Mouse (Mus musculus) hindbrain, embryonic 14.5 days (tissue): ENCODE measurements at regions not wholly inside any gene's neighbourhood (a gene's known extent, or its start where the extent isn't known, plus 50 kb on each side); places are given as distances from the start of the nearest gene placed in this dataset.

Source experiments
- ATAC-seq: fragments of 200-750 bp; cut with Nextera tagmentation; 2 replicates; pipeline ENCODE4 v1.8.0; 2017; ENCODE audit warnings: moderate number of reproducible peaks, mild to moderate bottlenecking, moderate TSS enrichment, moderate library complexity; ENCODE audit not compliant: low FRiP score
- DNase-seq: peaks from one replicate; pipeline ENCODE4 v3.0.0-alpha.2; 2015; ENCODE audit warnings: low spot score
- H3K27ac ChIP-seq: fragments of 300-500 bp; sonication (generic); 2 replicates; pipeline ENCODE4 v1.5.1; 2014; ENCODE audit warnings: mild to moderate bottlenecking, moderate library complexity
- H3K27me3 ChIP-seq: fragments of 300-500 bp; sonication (generic); 2 replicates; pipeline ENCODE4 v1.6.1; 2014; ENCODE audit warnings: mild to moderate bottlenecking, low read length, mixed read lengths; ENCODE audit not compliant: control insufficient read depth, insufficient read depth
- H3K36me3 ChIP-seq: fragments of 300-500 bp; sonication (generic); replicated peaks from 2 replicates; pipeline ENCODE4 v1.6.1; 2014; ENCODE audit not compliant: control insufficient read depth, insufficient read depth
- H3K4me1 ChIP-seq: fragments of 300-500 bp; sonication (generic); replicated peaks from 2 replicates; pipeline ENCODE4 v1.6.1; 2014; ENCODE audit warnings: antibody characterized with exemption, low read length, mixed read lengths; ENCODE audit not compliant: control insufficient read depth, insufficient read depth
- H3K4me2 ChIP-seq: fragments of 300-500 bp; sonication (generic); replicated peaks from 2 replicates; pipeline ENCODE4 v1.6.1; 2014; ENCODE audit warnings: mild to moderate bottlenecking, moderate library complexity
- H3K4me3 ChIP-seq: fragments of 300-500 bp; sonication (generic); replicated peaks from 2 replicates; pipeline ENCODE4 v1.5.1; 2014; ENCODE audit warnings: mild to moderate bottlenecking, low read length
- H3K9ac ChIP-seq: fragments of 300-500 bp; sonication (generic); 2 replicates; pipeline ENCODE4 v1.6.1; 2014
- H3K9me3 ChIP-seq: fragments of 300-500 bp; sonication (generic); 2 replicates; pipeline ENCODE4 v1.6.1; 2016; ENCODE audit warnings: low read length; ENCODE audit not compliant: control insufficient read depth
- WGBS: fragments of 180-500 bp; shearing (Covaris S2); extraction: QIAGEN DNeasy Blood & Tissue Kit; methylation state at CpG from one replicate; pipeline ENCODE4 v1.1.7; 2014; 5-methylcytosine and 5-hydroxymethylcytosine counted together

GRCm38 (mm10) chr6:14195351-14195750 is 324.0 kb upstream of the 2610001J05Rik start:
- Histone ChIP-seq H3K9me3 (no peaks in the 10 kb centered on the region), H3K27me3 (no peaks in the 10 kb centered on the region), H3K27ac (no peak overlapping the region), H3K4me2 (no peak overlapping the region), H3K4me1 (no peaks in the 10 kb centered on the region), H3K9ac (no peak overlapping the region), H3K4me3 (no peak overlapping the region), H3K36me3 (no peaks in the 10 kb centered on the region)
- ATAC-seq (no peak), DNase-seq (no peak)
- WGBS, result 90% methylated on average over 5 of the region's 5 CpGs

DNA sequence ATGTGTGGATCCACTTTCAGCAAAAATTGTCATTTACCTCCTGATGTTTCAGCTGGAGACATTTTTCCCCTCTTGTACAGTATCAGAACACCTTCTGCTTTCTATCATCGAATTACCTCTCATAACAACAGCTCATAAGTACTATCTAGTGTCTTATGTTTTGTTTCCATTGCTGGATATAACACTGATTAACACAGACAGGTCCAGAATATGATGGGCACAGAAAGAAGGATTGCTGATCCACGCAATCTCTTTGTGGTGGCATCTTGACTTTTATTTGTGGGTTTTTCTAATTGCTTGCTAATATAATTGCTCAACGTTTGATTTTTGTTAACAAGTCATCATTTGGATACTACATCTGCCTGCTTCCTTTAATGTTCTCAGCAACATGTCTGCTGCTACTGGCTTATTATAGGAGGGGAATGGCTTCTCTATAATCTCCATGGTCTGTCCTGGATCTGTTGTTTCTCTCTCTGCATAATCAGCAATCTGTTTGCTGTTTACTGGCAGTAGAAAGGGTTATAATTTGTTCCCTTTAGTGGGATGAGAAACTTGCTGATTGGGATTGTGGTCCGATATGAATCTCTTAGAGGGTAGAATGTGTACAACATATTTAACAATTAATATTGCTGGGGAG is 320.2 kb upstream of the 2610001J05Rik start:
- Histone ChIP-seq H3K9ac (no peak overlapping the region), H3K36me3 (no peaks in the 10 kb centered on the region), H3K27ac (no peak overlapping the region), H3K27me3 (no peaks in the 10 kb centered on the region), H3K9me3 (no peaks in the 10 kb centered on the region), H3K4me2 (no peak overlapping the region), H3K4me1 (no peaks in the 10 kb centered on the region), H3K4me3 (no peak overlapping the region)
- WGBS, result 85% methylated on average over 4 of the region's 4 CpGs
- DNase-seq (no peak), ATAC-seq (no peak)

GRCm38 (mm10) chr6:14185921-14186420 is 314.7 kb upstream of the 2610001J05Rik start:
- no peak for DNase-seq
- ATAC-seq, result no peak
- no peak overlapping the region for H3K4me3 ChIP-seq
- 54% methylated on average over 2 of the region's 2 CpGs for WGBS
- H3K27ac ChIP-seq, result no peak overlapping the region
- H3K4me2 ChIP-seq, result no peak overlapping the region
- no peaks in the 10 kb centered on the region for H3K9me3 ChIP-seq
- H3K9ac ChIP-seq, result no peak overlapping the region
- no peaks in the 10 kb centered on the region for H3K27me3 ChIP-seq
- H3K4me1 ChIP-seq, result no peaks in the 10 kb centered on the region
- no peaks in the 10 kb centered on the region for H3K36me3 ChIP-seq

- Histone ChIP-seq H3K9ac (no peak overlapping the region), H3K27ac (no peak overlapping the region), H3K9me3 (no peaks in the 10 kb centered on the region), H3K4me2 (no peak overlapping the region), H3K4me3 (no peak overlapping the region), H3K4me1 (no peaks in the 10 kb centered on the region), H3K36me3 (no peaks in the 10 kb centered on the region), H3K27me3 (no peaks in the 10 kb centered on the region)
- DNase-seq (no peak), ATAC-seq (no peak)
Observed at GRCm38 (mm10) chr6:14147370-14147769, 276.1 kb upstream of the 2610001J05Rik start.

GRCm38 (mm10) chr6:14146394-14146793 is 275.1 kb upstream of the 2610001J05Rik start:
- H3K36me3 ChIP-seq, result no peaks in the 10 kb centered on the region
- no peaks in the 10 kb centered on the region for H3K9me3 ChIP-seq
- no peak overlapping the region for H3K4me3 ChIP-seq
- H3K4me2 ChIP-seq, result no peak overlapping the region
- DNase-seq (no peak), ATAC-seq (no peak)
- no peaks in the 10 kb centered on the region for H3K27me3 ChIP-seq
- H3K27ac ChIP-seq, result no peak overlapping the region
- 79% methylated on average over 4 of the region's 4 CpGs for WGBS
- H3K4me1 ChIP-seq, result no peaks in the 10 kb centered on the region
- no peak overlapping the region for H3K9ac ChIP-seq

GRCm38 (mm10) chr6:14142107-14142751 is 270.9 kb upstream of the 2610001J05Rik start:
- no peaks in the 10 kb centered on the region for H3K4me1 ChIP-seq
- no peaks in the 10 kb centered on the region for H3K36me3 ChIP-seq
- H3K4me2 ChIP-seq, result no peak overlapping the region
- no peak overlapping the region for H3K27ac ChIP-seq
- WGBS, result 85% methylated on average over 8 of the region's 8 CpGs
- H3K9ac ChIP-seq, result no peak overlapping the region
- no peaks in the 10 kb centered on the region for H3K9me3 ChIP-seq
- H3K27me3 ChIP-seq, result no peaks in the 10 kb centered on the region
- ATAC-seq, result no peak
- DNase-seq, result no peak
- H3K4me3 ChIP-seq, result no peak overlapping the region

DNA sequence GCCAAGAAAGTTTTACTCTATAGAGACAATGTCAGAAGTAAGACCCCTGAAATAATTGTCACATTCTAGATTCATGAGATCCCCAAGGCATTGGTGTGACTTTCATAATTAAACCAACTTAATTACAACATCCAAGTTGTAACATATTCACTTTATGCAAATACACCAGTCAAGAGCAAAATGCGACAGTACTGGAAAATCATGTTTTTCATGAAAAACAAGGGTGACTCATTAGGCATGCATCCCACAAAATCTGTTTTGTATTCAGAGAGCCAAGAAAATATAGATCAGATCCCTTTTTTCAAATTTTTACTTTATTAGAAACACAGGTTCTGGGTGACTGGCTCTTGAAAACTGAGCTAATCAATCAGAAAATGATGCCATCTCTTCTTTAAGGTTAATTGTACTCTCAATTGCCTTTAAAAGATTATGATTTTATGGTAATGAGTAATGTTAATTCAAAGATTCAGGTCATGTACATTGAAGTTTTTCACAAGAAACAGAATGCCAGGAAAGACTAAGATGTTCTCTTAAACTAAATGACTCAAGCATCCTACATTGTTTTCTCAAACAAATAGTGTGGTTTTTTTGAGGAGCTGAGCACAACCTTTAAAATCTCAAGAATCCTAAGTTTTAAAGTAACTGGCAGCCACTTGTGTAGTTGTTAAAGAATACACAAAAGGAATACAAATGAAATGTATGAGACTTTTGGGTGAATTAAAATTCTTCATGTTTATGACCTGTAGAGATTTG is 259.2 kb upstream of the 2610001J05Rik start:
- H3K9me3 ChIP-seq, result no peaks in the 10 kb centered on the region
- H3K27me3 ChIP-seq, result no peaks in the 10 kb centered on the region
- 79% methylated on average over 1 of the region's 1 CpGs for WGBS
- H3K27ac ChIP-seq, result no peak overlapping the region
- no peak overlapping the region for H3K4me3 ChIP-seq
- ATAC-seq, result no peak
- no peaks in the 10 kb centered on the region for H3K36me3 ChIP-seq
- no peak for DNase-seq
- no peak overlapping the region for H3K4me2 ChIP-seq
- H3K9ac ChIP-seq, result no peak overlapping the region
- no peaks in the 10 kb centered on the region for H3K4me1 ChIP-seq

DNA sequence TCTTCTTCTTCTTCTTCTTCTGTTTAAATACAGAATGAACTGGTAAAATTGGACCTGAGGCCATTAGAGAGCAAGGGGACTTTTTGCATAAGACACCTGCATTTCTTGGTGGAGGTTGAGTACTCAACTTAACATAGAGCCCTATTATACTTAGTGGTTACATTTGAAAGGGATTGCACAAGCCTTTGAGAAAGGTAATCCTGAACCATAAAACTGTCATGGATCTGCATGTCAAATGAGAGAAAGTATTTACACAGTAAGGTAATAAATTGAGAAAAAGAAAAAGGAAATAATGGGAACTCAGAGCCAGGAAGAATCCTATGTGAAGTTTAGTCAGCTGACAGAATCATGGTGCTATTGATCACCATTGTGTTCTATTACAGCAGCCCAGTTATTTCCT is 258.1 kb upstream of the 2610001J05Rik start:
- H3K4me1 ChIP-seq, result no peaks in the 10 kb centered on the region
- H3K27me3 ChIP-seq, result no peaks in the 10 kb centered on the region
- H3K4me2 ChIP-seq, result no peak overlapping the region
- ATAC-seq, result no peak
- H3K36me3 ChIP-seq, result no peaks in the 10 kb centered on the region
- H3K9me3 ChIP-seq, result no peaks in the 10 kb centered on the region
- H3K27ac ChIP-seq, result no peak overlapping the region
- H3K4me3 ChIP-seq, result no peak overlapping the region
- DNase-seq, result no peak
- no peak overlapping the region for H3K9ac ChIP-seq

DNA sequence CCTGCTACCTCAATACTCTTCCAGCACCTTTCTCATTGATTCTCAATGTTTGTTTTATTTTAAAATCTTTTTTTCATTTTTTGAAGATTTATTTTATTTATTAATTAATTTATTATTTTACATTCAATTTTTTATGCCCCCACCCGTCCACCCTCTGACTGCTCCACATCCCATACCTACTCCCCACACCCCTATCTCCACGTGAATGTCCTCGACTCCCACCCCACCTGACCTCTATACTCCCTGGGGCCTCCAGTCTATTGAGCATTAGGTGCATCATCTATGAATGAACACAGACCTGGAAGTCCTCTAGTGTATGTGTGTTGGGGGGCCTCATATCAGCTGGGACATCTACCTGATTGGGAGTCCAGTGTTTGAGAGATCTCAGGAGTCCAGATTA is 251.0 kb upstream of the 2610001J05Rik start:
- Histone ChIP-seq H3K27ac (no peak overlapping the region), H3K36me3 (no peaks in the 10 kb centered on the region), H3K9ac (no peak overlapping the region), H3K4me2 (no peak overlapping the region), H3K9me3 (no peaks in the 10 kb centered on the region), H3K27me3 (no peaks in the 10 kb centered on the region), H3K4me3 (no peak overlapping the region), H3K4me1 (no peaks in the 10 kb centered on the region)
- no peak for ATAC-seq
- no peak for DNase-seq
- 92% methylated on average over 3 of the region's 3 CpGs for WGBS
